Mouse (Mus musculus): ENCODE data around the gene Rassf6. TPM values are rescaled to one million over a fixed set of nuclear protein-coding genes. Genes with fewer than 3 reads are reported as not detected.

Gene Rassf6
- total and polyA plus RNA-seq, 2 experiments from 2014 or later = 0.41 to 0.65 TPM

- Histone ChIP-seq H3K27me3 (ENCODE audit: control insufficient read depth, insufficient read depth, low read length) (no peaks in the 10 kb centered on the region), H3K4me1 (ENCODE audit: control insufficient read depth, insufficient read depth) (no peaks in the 10 kb centered on the region), H3K9me3 (replicated peaks; ENCODE audit: control insufficient read depth, low read length) (no peaks in the 10 kb centered on the region), H3K4me2 (ENCODE audit: low read depth, low read length) (no peak overlapping the region), H3K4me3 (ENCODE audit: low read depth, low read length) (no peak overlapping the region), H3K36me3 (replicated peaks; ENCODE audit: control insufficient read depth, insufficient read depth, low read length) (no peaks in the 10 kb centered on the region), H3K9ac (replicated peaks; ENCODE audit: low read depth, low read length) (no peak overlapping the region), H3K27ac (ENCODE audit: low read depth) (no peak overlapping the region)
- WGBS = 54% methylated on average over 6 of the region's 6 CpGs
- no peak for DNase-seq (ENCODE audit: low spot score)
- TF ChIP-seq CTCF (IDR thresholded peaks at IDR 0.05; ENCODE audit: low read depth) (no peak), EP300 (IDR thresholded peaks at IDR 0.05; ENCODE audit: low read depth) (no peak)
- no peak for ATAC-seq (ENCODE audit: insufficient read depth, low read depth)
Measured at GRCm38 (mm10) chr5:90591936-90592335, 48.5 kb downstream of the Rassf6 start.

GRCm38 (mm10) chr5:90590676-90591075 lies 49.8 kb downstream of the Rassf6 start:
- H3K4me3 ChIP-seq (ENCODE audit: low read depth, low read length) = no peak overlapping the region
- no peak overlapping the region for H3K9ac ChIP-seq (replicated peaks; ENCODE audit: low read depth, low read length)
- TF ChIP-seq EP300 (IDR thresholded peaks at IDR 0.05; ENCODE audit: low read depth) (no peak), CTCF (IDR thresholded peaks at IDR 0.05; ENCODE audit: low read depth) (no peak)
- no peak for DNase-seq (ENCODE audit: low spot score)
- no peak overlapping the region for H3K27ac ChIP-seq (ENCODE audit: low read depth)
- ATAC-seq (ENCODE audit: insufficient read depth, low read depth) = no peak
- no peaks in the 10 kb centered on the region for H3K27me3 ChIP-seq (ENCODE audit: control insufficient read depth, insufficient read depth, low read length)
- no peaks in the 10 kb centered on the region for H3K9me3 ChIP-seq (replicated peaks; ENCODE audit: control insufficient read depth, low read length)
- H3K36me3 ChIP-seq (replicated peaks; ENCODE audit: control insufficient read depth, insufficient read depth, low read length) = no peaks in the 10 kb centered on the region
- H3K4me2 ChIP-seq (ENCODE audit: low read depth, low read length) = no peak overlapping the region
- WGBS = 61% methylated on average over 10 of the region's 10 CpGs
- H3K4me1 ChIP-seq (ENCODE audit: control insufficient read depth, insufficient read depth) = no peaks in the 10 kb centered on the region

DNA sequence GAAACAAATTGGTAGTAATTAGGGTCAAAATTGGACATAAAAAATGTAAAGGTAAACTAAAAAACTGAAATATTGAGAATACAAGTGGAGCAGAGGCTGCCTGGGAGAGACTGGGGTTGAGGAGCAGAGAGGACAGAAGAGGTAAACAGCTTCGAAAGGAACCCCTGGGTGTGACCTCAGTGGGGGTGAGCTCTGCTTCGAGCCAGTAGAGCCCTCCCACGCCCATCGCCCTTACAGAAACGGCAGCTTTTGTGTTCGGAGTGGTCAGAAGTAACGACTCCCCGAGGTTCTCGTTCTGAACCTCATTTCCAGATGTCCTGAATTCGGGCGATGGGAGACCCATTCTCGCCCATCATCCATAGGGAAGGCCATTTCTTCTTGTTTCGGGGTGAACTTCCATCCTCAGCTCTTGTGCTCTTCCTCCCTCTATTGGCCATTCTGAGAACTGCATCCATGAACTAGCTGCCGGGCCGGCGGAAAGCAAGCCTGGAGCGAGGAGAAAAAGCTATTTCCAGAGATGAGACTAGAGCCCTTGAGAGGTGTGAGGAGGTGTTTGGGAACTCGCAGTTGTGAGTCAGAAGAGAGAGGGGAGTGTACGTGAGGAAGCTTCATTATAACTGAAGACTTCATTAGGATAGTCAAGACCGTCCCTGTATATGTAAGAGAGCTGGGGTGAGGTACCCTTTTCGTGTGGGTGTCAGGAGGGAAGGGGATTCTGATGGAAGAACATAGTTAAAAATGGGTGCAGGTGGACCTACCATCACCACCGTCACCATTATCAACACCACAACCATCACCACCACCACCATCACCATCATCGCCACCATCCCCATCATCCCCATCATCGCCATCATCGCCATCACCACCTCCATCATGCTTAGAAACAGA lies 51.5 kb downstream of the Rassf6 start:
- peak; percentile 63 for DNase-seq (ENCODE audit: low spot score)
- no peak for ATAC-seq (ENCODE audit: insufficient read depth, low read depth)
- Histone ChIP-seq H3K36me3 (replicated peaks; ENCODE audit: control insufficient read depth, insufficient read depth, low read length) (no peaks in the 10 kb centered on the region), H3K4me2 (ENCODE audit: low read depth, low read length) (peak overlapping the region; percentile 56), H3K27me3 (ENCODE audit: control insufficient read depth, insufficient read depth, low read length) (no peaks in the 10 kb centered on the region), H3K9ac (replicated peaks; ENCODE audit: low read depth, low read length) (no peak overlapping the region), H3K27ac (ENCODE audit: low read depth) (no peak overlapping the region), H3K4me3 (ENCODE audit: low read depth, low read length) (peak overlapping the region; percentile 26), H3K9me3 (replicated peaks; ENCODE audit: control insufficient read depth, low read length) (no peaks in the 10 kb centered on the region), H3K4me1 (ENCODE audit: control insufficient read depth, insufficient read depth) (no peaks in the 10 kb centered on the region)
- 22% methylated on average over 25 of the region's 25 CpGs for WGBS
- TF ChIP-seq CTCF (IDR thresholded peaks at IDR 0.05; ENCODE audit: low read depth) (peak; percentile 90), EP300 (IDR thresholded peaks at IDR 0.05; ENCODE audit: low read depth) (no peak)

- H3K9ac ChIP-seq (replicated peaks; ENCODE audit: low read depth, low read length) = no peak overlapping the region
- TF ChIP-seq CTCF (IDR thresholded peaks at IDR 0.05; ENCODE audit: low read depth) = no peak
- no peak for TF ChIP-seq EP300 (IDR thresholded peaks at IDR 0.05; ENCODE audit: low read depth)
- no peak for ATAC-seq (ENCODE audit: insufficient read depth, low read depth)
- no peaks in the 10 kb centered on the region for H3K36me3 ChIP-seq (replicated peaks; ENCODE audit: control insufficient read depth, insufficient read depth, low read length)
- no peak for DNase-seq (ENCODE audit: low spot score)
- H3K4me3 ChIP-seq (ENCODE audit: low read depth, low read length) = no peak overlapping the region
- no peak overlapping the region for H3K4me2 ChIP-seq (ENCODE audit: low read depth, low read length)
- H3K27ac ChIP-seq (ENCODE audit: low read depth) = no peak overlapping the region
- H3K9me3 ChIP-seq (replicated peaks; ENCODE audit: control insufficient read depth, low read length) = no peaks in the 10 kb centered on the region
- H3K4me1 ChIP-seq (ENCODE audit: control insufficient read depth, insufficient read depth) = no peaks in the 10 kb centered on the region
- WGBS = 79% methylated on average over 5 of the region's 5 CpGs
- no peaks in the 10 kb centered on the region for H3K27me3 ChIP-seq (ENCODE audit: control insufficient read depth, insufficient read depth, low read length)
Measured at GRCm38 (mm10) chr5:90588104-90588503, 52.4 kb downstream of the Rassf6 start.

GRCm38 (mm10) chr5:90586511-90586910 lies 53.9 kb downstream of the Rassf6 start:
- Histone ChIP-seq H3K9ac (replicated peaks; ENCODE audit: low read depth, low read length) (no peak overlapping the region), H3K27me3 (ENCODE audit: control insufficient read depth, insufficient read depth, low read length) (no peaks in the 10 kb centered on the region), H3K4me3 (ENCODE audit: low read depth, low read length) (no peak overlapping the region), H3K27ac (ENCODE audit: low read depth) (no peak overlapping the region), H3K9me3 (replicated peaks; ENCODE audit: control insufficient read depth, low read length) (no peaks in the 10 kb centered on the region), H3K4me2 (ENCODE audit: low read depth, low read length) (no peak overlapping the region), H3K4me1 (ENCODE audit: control insufficient read depth, insufficient read depth) (no peaks in the 10 kb centered on the region), H3K36me3 (replicated peaks; ENCODE audit: control insufficient read depth, insufficient read depth, low read length) (no peaks in the 10 kb centered on the region)
- WGBS = 76% methylated on average over 5 of the region's 5 CpGs
- DNase-seq (ENCODE audit: low spot score) = no peak
- TF ChIP-seq EP300 (IDR thresholded peaks at IDR 0.05; ENCODE audit: low read depth) (no peak), CTCF (IDR thresholded peaks at IDR 0.05; ENCODE audit: low read depth) (no peak)
- no peak for ATAC-seq (ENCODE audit: insufficient read depth, low read depth)
